Comparison of ENCODE assay signal across 17 mouse cellular contexts in the genomic region with DNA sequence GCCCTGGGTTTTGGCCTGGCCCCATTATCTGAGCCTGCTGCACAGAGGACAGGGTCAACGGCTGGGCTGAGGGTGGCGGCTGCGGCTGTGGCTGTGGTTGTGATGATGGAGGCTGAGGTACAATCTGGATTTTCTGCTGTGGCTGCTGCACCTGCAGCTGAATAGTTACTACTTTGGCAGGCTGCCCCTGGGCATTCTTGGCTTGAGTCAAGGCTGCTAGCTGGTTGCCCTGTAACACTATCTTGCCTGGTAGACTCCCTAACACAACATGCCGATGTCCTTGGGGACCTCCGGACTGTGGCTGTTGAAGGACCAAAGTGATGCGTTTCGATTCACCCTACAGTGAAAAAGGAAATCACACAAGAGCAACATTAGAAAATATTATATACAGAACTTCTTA. TPM values are rescaled to one million over a fixed set of nuclear protein-coding genes. Genes with fewer than 3 reads are reported as not detected.
DNase-seq lines count a peak whose midpoint lies in the region; ATAC-seq lines count a peak whose summit lies in the region.
"Had no signal": no experiment of that assay in that cellular context is flagged by ENCODE, and none has a peak within 500 bp of the region (broad histone marks: within the 10 kb centered on the region; RNA-seq: fewer than 3 reads in every experiment).

No protein-coding gene starts in this region.

- H3K4me1 ChIP-seq in midbrain, embryonic 15.5 days: no peaks in the 10 kb centered on the region
- H3K4me1 ChIP-seq: heart, embryonic 15.5 days; limb, embryonic 13.5 days had no signal

- no peaks in the 10 kb centered on the region for H3K27me3 ChIP-seq in midbrain, embryonic 15.5 days (replicated peaks)
- H3K27me3 ChIP-seq: heart, embryonic 15.5 days; limb, embryonic 13.5 days had no signal

- H3K9me3 ChIP-seq in midbrain, embryonic 15.5 days: no peaks in the 10 kb centered on the region
- H3K9me3 ChIP-seq: heart, embryonic 15.5 days; limb, embryonic 13.5 days had no signal

- DNase-seq in cerebellum, postnatal 14 days: peak; percentile 9 to 12
- no peak for DNase-seq in cerebellum, postnatal 4 days (ENCODE audit: low spot score in 2 of 2)
- DNase-seq in adrenal gland, adult 8-10 months: peak; percentile 62
- DNase-seq in gastrocnemius, postnatal 25 days: peak; percentile 37
- DNase-seq in ovary, postnatal 14 days (ENCODE audit: low spot score): peak; percentile 11
- no peak for DNase-seq in natural killer cell, adult 2 months (ENCODE audit: low spot score in 2 of 2)
- no peak for DNase-seq in lung, postnatal 25 days (ENCODE audit: low spot score)
- DNase-seq: cerebellum, adult 11 months; liver, postnatal 0 days; right cerebral cortex, postnatal 25 days; thymus, postnatal 14 days had no signal

- H3K36me3 ChIP-seq in midbrain, embryonic 15.5 days (replicated peaks): peaks cover 46% of the 10 kb centered on the region

- no peak overlapping the region for H3K4me2 ChIP-seq in midbrain, embryonic 15.5 days
- H3K4me2 ChIP-seq: heart, embryonic 15.5 days; limb, embryonic 13.5 days had no signal

- H3K4me3 ChIP-seq in midbrain, embryonic 15.5 days: no peak overlapping the region
- H3K4me3 ChIP-seq: erythroblast, embryonic 14.5 days; heart, embryonic 15.5 days; left cerebral cortex, adult 2 months; limb, embryonic 13.5 days had no signal

- ATAC-seq in midbrain, embryonic 15.5 days (replicated peaks): no peak
- ATAC-seq: liver, postnatal 0 days had no signal

- WGBS in midbrain, embryonic 15.5 days: 91% methylated on average over 7 of the region's 7 CpGs

- H3K9ac ChIP-seq in midbrain, embryonic 15.5 days: no peak overlapping the region
- H3K9ac ChIP-seq: heart, embryonic 15.5 days; limb, embryonic 13.5 days; liver, postnatal 0 days had no signal

- no peak overlapping the region for H3K27ac ChIP-seq in midbrain, embryonic 15.5 days
- H3K27ac ChIP-seq: heart, embryonic 15.5 days; left cerebral cortex, adult 2 months; limb, embryonic 13.5 days; macrophage had no signal

RNA-seq across cellular contexts. Expression of gene Chd8, which starts 22.4 kb away (rescaled TPM):
- total RNA-seq in adrenal gland, adult 8-10 months (2022): 100 to 1,000 TPM in 2 of 4 experiments, 10 to 100 TPM in 2; 82.2 to 142 (median 108) TPM
- total RNA-seq in gastrocnemius, postnatal 25 days (2021): 10 to 100 TPM; 31.1 to 33.9 TPM
- polyA plus RNA-seq in midbrain, embryonic 15.5 days (2015; fragmentation: Nextera tagmentation; extraction: Ambion mirVana): 37.8 and 43.9 TPM in 2 replicates

RNA-seq across cellular contexts. Expression of gene Supt16, which starts 37.9 kb away (rescaled TPM):
- 10 to 100 TPM; 56.0 to 73.9 (median 61.4) TPM for total RNA-seq in adrenal gland, adult 8-10 months (2022)
- total RNA-seq in gastrocnemius, postnatal 25 days (2021): 10 to 100 TPM; 11.7 to 11.9 TPM
- polyA plus RNA-seq in midbrain, embryonic 15.5 days (2015; fragmentation: Nextera tagmentation; extraction: Ambion mirVana): 43.0 and 45.4 TPM in 2 replicates

RNA-seq across cellular contexts. Expression of gene Tox4, which starts 43.8 kb away (rescaled TPM):
- 10 to 100 TPM; 54.4 to 80.8 (median 70.4) TPM for total RNA-seq in adrenal gland, adult 8-10 months (2022)
- total RNA-seq in gastrocnemius, postnatal 25 days (2021): 10 to 100 TPM; 35.8 to 41.6 TPM
- 56.0 and 61.0 TPM in 2 replicates for polyA plus RNA-seq in midbrain, embryonic 15.5 days (2015; fragmentation: Nextera tagmentation; extraction: Ambion mirVana)

RNA-seq across cellular contexts. Expression of gene Rab2b, which starts 44.2 kb away (rescaled TPM):
- total RNA-seq in adrenal gland, adult 8-10 months (2022): 10 to 100 TPM; 43.1 to 54.0 (median 48.4) TPM
- total RNA-seq in gastrocnemius, postnatal 25 days (2021): 1 to 10 TPM; 2.3 to 3.5 TPM
- polyA plus RNA-seq in midbrain, embryonic 15.5 days (2015; fragmentation: Nextera tagmentation; extraction: Ambion mirVana): 64.0 and 67.6 TPM in 2 replicates
- polyA plus RNA-seq: erythroblast, embryonic 14.5 days had no signal

Comparison
In these comparisons a context has a peak if more than half of its experiments do, and no peak if none do; other contexts are left out.
1. DNase-seq: peak in cerebellum, postnatal 14 days (2 of 2), adrenal gland, adult 8-10 months (single experiment), gastrocnemius, postnatal 25 days (single experiment) and ovary, postnatal 14 days (single experiment); none in cerebellum, postnatal 4 days (0 of 2), natural killer cell, adult 2 months (0 of 2) and lung, postnatal 25 days (single experiment).
2. RNA of gene Supt16, which starts 37.9 kb away (total RNA-seq): 56.0 to 73.9 TPM in adrenal gland, adult 8-10 months; 11.7 to 11.9 TPM in gastrocnemius, postnatal 25 days; every median in the first group is over 4 times any median in the second.